In the genomic region with DNA sequence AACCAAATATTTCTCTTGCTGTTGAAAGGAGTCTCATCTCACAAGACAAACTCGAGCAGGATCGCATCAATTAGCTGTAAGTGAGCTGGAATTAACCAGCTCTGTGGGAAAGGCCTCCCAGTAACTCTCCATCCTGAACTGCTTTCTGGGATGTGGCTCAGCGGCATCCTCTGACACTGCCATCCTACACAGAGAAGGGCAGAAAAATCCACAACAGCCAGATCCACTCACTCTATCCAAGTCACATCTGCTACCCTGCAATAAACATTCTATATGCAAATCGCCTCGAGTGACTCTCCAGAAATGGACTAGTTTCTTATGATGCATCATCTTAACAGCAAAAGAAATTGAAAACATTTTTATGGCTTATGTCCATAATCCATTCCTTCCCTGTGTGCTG, we compare ENCODE assay signal across 15 mouse cellular contexts.
A peak's percentile ranks its signal among the peaks of the same experiment; 100 is the strongest.
DNase-seq lines count a peak whose midpoint lies in the region; ATAC-seq and TF ChIP-seq lines count a peak whose summit lies in the region.
"Had no signal": no experiment of that assay in that cellular context is flagged by ENCODE, and none has a peak within 500 bp of the region (broad histone marks: within the 10 kb centered on the region; RNA-seq: fewer than 3 reads in every experiment).

No protein-coding gene starts in this region.

- WGBS in forebrain, embryonic 10.5 days: 41% methylated on average over 5 of the region's 5 CpGs
- 28% methylated on average over 5 of the region's 5 CpGs for WGBS in forebrain, postnatal 0 days
- 20% methylated on average over 5 of the region's 5 CpGs for WGBS in midbrain, embryonic 14.5 days

- ATAC-seq in forebrain, postnatal 0 days: peak; percentile 61
- ATAC-seq in midbrain, embryonic 14.5 days (ENCODE audit: low FRiP score, low TSS enrichment): 0 out of 2 replicates have a peak, but pooled peaks have one; percentile 46
- ATAC-seq: inflammation-experienced regulatory T-cells, adult 6 months had no signal

- no peak overlapping the region for H3K4me2 ChIP-seq in forebrain, postnatal 0 days (ENCODE audit: low read depth)
- no peak overlapping the region for H3K4me2 ChIP-seq in midbrain, embryonic 14.5 days (ENCODE audit: low read length)
- H3K4me2 ChIP-seq: heart, embryonic 15.5 days; liver, embryonic 15.5 days had no signal

- H3K36me3 ChIP-seq in forebrain, embryonic 10.5 days (replicated peaks): no peaks in the 10 kb centered on the region
- no peaks in the 10 kb centered on the region for H3K36me3 ChIP-seq in forebrain, postnatal 0 days (ENCODE audit: insufficient read depth)
- no peaks in the 10 kb centered on the region for H3K36me3 ChIP-seq in midbrain, embryonic 14.5 days (ENCODE audit: control insufficient read depth, insufficient read depth, low read length)
- H3K36me3 ChIP-seq: heart, embryonic 15.5 days; liver, embryonic 15.5 days had no signal

- peak; percentile 11 to 33 for DNase-seq in left cerebral cortex, adult 2 months (ENCODE audit: extremely low spot score in 1 of 2, low spot score in 2 of 2)
- no peak for DNase-seq in left cerebral cortex, postnatal 4 days
- no peak for DNase-seq in forebrain, embryonic 10.5 days (ENCODE audit: extremely low spot score, low spot score)
- DNase-seq in forebrain, postnatal 0 days: peak; percentile 29
- peak; percentile 25 for DNase-seq in midbrain, embryonic 14.5 days
- no peak for DNase-seq in thymus, postnatal 10 days (ENCODE audit: low spot score in 2 of 2)
- no peak for DNase-seq in kidney, adult 9 months
- no peak for DNase-seq in B cell, adult 2 months
- DNase-seq: adrenal gland, adult 2 months; cerebellum, postnatal 25 days; gastrocnemius, postnatal 36 days; kidney, postnatal 25 days had no signal

- intact Hi-C loops in left cerebral cortex, adult 2 months (cut with DNase I): loop anchor here (2.0 to 5.0 kb wide), 5 partner anchors 84 to 671 kb away; a partner anchor contains a TSS
- intact Hi-C loops in left cerebral cortex, postnatal 4 days (cut with DNase I): no loop called here

- no peak overlapping the region for H3K9ac ChIP-seq in forebrain, postnatal 0 days
- H3K9ac ChIP-seq in midbrain, embryonic 14.5 days (replicated peaks; ENCODE audit: low read length): no peak overlapping the region
- H3K9ac ChIP-seq: heart, embryonic 15.5 days; liver, embryonic 15.5 days had no signal

- H3K4me1 ChIP-seq in forebrain, embryonic 10.5 days: peaks cover 32% of the 10 kb centered on the region
- peaks cover 5% of the 10 kb centered on the region; the same call in 1 of the 2 replicates for H3K4me1 ChIP-seq in forebrain, postnatal 0 days (ENCODE audit: insufficient read depth)
- peaks cover 15% of the 10 kb centered on the region for H3K4me1 ChIP-seq in midbrain, embryonic 14.5 days (ENCODE audit: control insufficient read depth, insufficient read depth, low read length)
- H3K4me1 ChIP-seq: heart, embryonic 15.5 days; liver, embryonic 15.5 days had no signal

- H3K4me3 ChIP-seq in left cerebral cortex, adult 2 months: no peak overlapping the region
- H3K4me3 ChIP-seq in forebrain, embryonic 10.5 days: no peak overlapping the region
- no peak overlapping the region for H3K4me3 ChIP-seq in forebrain, postnatal 0 days (ENCODE audit: low read depth, low read length)
- H3K4me3 ChIP-seq in midbrain, embryonic 14.5 days (replicated peaks; ENCODE audit: low read depth, low read length): no peak overlapping the region
- H3K4me3 ChIP-seq: heart, embryonic 15.5 days; liver, embryonic 15.5 days had no signal

- no peaks in the 10 kb centered on the region for H3K9me3 ChIP-seq in forebrain, embryonic 10.5 days
- no peaks in the 10 kb centered on the region for H3K9me3 ChIP-seq in forebrain, postnatal 0 days (ENCODE audit: low read length)
- no peaks in the 10 kb centered on the region for H3K9me3 ChIP-seq in midbrain, embryonic 14.5 days (ENCODE audit: control insufficient read depth, low read length)
- H3K9me3 ChIP-seq: heart, embryonic 15.5 days; liver, embryonic 15.5 days had no signal

- H3K27me3 ChIP-seq in forebrain, embryonic 10.5 days (ENCODE audit: poor library complexity, severe bottlenecking): peaks cover 35% of the 10 kb centered on the region
- no peaks in the 10 kb centered on the region for H3K27me3 ChIP-seq in forebrain, postnatal 0 days (ENCODE audit: insufficient read depth, low read length)
- H3K27me3 ChIP-seq in midbrain, embryonic 14.5 days (ENCODE audit: control insufficient read depth, insufficient read depth, low read length): no peaks in the 10 kb centered on the region
- H3K27me3 ChIP-seq: heart, embryonic 15.5 days; liver, embryonic 15.5 days had no signal

- peak overlapping the region; percentile 72; the same call in 1 of the 2 replicates for H3K27ac ChIP-seq in left cerebral cortex, adult 2 months
- peak overlapping the region; percentile 63; the same call in 1 of the 2 replicates for H3K27ac ChIP-seq in forebrain, embryonic 10.5 days
- H3K27ac ChIP-seq in forebrain, postnatal 0 days (ENCODE audit: low read depth, low read length): 0 out of 2 replicates have a peak overlapping the region, but pooled peaks have one; percentile 46
- no peak overlapping the region for H3K27ac ChIP-seq in midbrain, embryonic 14.5 days (replicated peaks; ENCODE audit: low read depth, low read length)
- H3K27ac ChIP-seq: heart, embryonic 15.5 days; liver, embryonic 15.5 days had no signal

- no peak for TF ChIP-seq CTCF in left cerebral cortex, adult 2 months (IDR thresholded peaks at IDR 0.05)
- no peak for TF ChIP-seq CTCF in forebrain, postnatal 0 days (IDR thresholded peaks at IDR 0.05; ENCODE audit: low read depth)

Comparison
In these comparisons a context has a peak if more than half of its experiments do, and no peak if none do; other contexts are left out.
1. DNase-seq: peak in left cerebral cortex, adult 2 months (2 of 2), forebrain, postnatal 0 days (single experiment) and midbrain, embryonic 14.5 days (single experiment); none in left cerebral cortex, postnatal 4 days (single experiment), forebrain, embryonic 10.5 days (single experiment), thymus, postnatal 10 days (0 of 2), kidney, adult 9 months (single experiment) and B cell, adult 2 months (0 of 2).